Mouse (Mus musculus): ENCODE measurements at regions not wholly inside any gene's neighbourhood (a gene's known extent, or its start where the extent isn't known, plus 50 kb on each side); places are given as distances from the start of the nearest gene placed in this dataset.

- no peak overlapping the region for H3K27ac ChIP-seq (replicated peaks)
- peaks cover 14% of the 10 kb centered on the region for H3K4me1 ChIP-seq
- H3K36me3 ChIP-seq (replicated peaks): no peaks in the 10 kb centered on the region
- no peaks in the 10 kb centered on the region for H3K27me3 ChIP-seq (replicated peaks; ENCODE audit: low read depth, poor library complexity, severe bottlenecking)
- 67% methylated on average over 6 of the region's 6 CpGs for WGBS
- H3K9me3 ChIP-seq: no peaks in the 10 kb centered on the region
- DNase-seq (ENCODE audit: low spot score): no peak
- no peak overlapping the region for H3K4me3 ChIP-seq
These were observed 311.8 kb downstream of the Olfr1505 start for GRCm38 (mm10) chr19:14225061-14225696.

- DNase-seq (ENCODE audit: low spot score): peak; percentile 11
- Histone ChIP-seq H3K4me3 (no peak overlapping the region), H3K9me3 (no peaks in the 10 kb centered on the region), H3K27me3 (replicated peaks; ENCODE audit: low read depth, poor library complexity, severe bottlenecking) (no peaks in the 10 kb centered on the region), H3K4me1 (peaks cover 13% of the 10 kb centered on the region), H3K36me3 (replicated peaks) (no peaks in the 10 kb centered on the region), H3K27ac (replicated peaks) (no peak overlapping the region)
- whole genome bisulfite sequencing: 50% methylated on average over 4 of the region's 4 CpGs
These were observed 312.5 kb downstream of the Olfr1505 start for GRCm38 (mm10) chr19:14225787-14226186.

DNA sequence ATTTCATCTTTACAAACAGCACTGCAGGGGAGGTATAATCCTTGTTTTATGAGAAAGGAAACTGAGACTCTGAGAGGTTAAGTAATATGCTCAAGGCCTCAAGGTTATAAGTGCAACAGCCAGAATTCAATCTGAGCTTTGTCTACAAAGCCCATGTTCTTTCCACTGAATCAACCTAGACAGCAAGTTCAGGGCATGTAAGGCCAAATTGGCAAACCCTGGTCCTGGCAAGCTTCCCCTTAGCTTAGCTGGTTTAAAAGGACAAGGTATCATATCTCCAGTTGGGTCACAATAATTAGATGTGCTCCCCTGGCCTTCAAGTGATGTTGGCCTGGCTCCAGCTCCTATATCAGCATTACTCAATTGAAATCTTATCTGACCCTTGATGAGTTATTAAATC is 313.2 kb downstream of the Olfr1505 start:
- Histone ChIP-seq H3K4me3 (no peak overlapping the region), H3K27me3 (replicated peaks; ENCODE audit: low read depth, poor library complexity, severe bottlenecking) (no peaks in the 10 kb centered on the region), H3K9me3 (no peaks in the 10 kb centered on the region), H3K36me3 (replicated peaks) (no peaks in the 10 kb centered on the region), H3K27ac (replicated peaks) (no peak overlapping the region), H3K4me1 (peaks cover 11% of the 10 kb centered on the region; the same call in 1 of the 2 replicates)
- peak; percentile 9 for DNase-seq (ENCODE audit: low spot score)

GRCm38 (mm10) chr19:14243565-14243964 is 330.2 kb downstream of the Olfr1505 start:
- Histone ChIP-seq H3K27me3 (replicated peaks; ENCODE audit: low read depth, poor library complexity, severe bottlenecking) (peaks cover 28% of the 10 kb centered on the region), H3K27ac (replicated peaks) (no peak overlapping the region), H3K9me3 (no peaks in the 10 kb centered on the region), H3K4me3 (no peak overlapping the region), H3K36me3 (replicated peaks) (no peaks in the 10 kb centered on the region), H3K4me1 (peaks cover 34% of the 10 kb centered on the region)
- WGBS: 62% methylated on average over 5 of the region's 5 CpGs
- no peak for DNase-seq (ENCODE audit: low spot score)

- H3K4me1 ChIP-seq: peaks cover 13% of the 10 kb centered on the region
- WGBS: 71% methylated on average over 6 of the region's 6 CpGs
- peaks cover 22% of the 10 kb centered on the region for H3K27me3 ChIP-seq (replicated peaks; ENCODE audit: low read depth, poor library complexity, severe bottlenecking)
- H3K4me3 ChIP-seq: no peak overlapping the region
- no peak overlapping the region for H3K27ac ChIP-seq (replicated peaks)
- no peaks in the 10 kb centered on the region for H3K9me3 ChIP-seq
- no peaks in the 10 kb centered on the region for H3K36me3 ChIP-seq (replicated peaks)
- DNase-seq (ENCODE audit: low spot score): no peak
These were observed 333.8 kb downstream of the Olfr1505 start for GRCm38 (mm10) chr19:14246973-14247614.

DNA sequence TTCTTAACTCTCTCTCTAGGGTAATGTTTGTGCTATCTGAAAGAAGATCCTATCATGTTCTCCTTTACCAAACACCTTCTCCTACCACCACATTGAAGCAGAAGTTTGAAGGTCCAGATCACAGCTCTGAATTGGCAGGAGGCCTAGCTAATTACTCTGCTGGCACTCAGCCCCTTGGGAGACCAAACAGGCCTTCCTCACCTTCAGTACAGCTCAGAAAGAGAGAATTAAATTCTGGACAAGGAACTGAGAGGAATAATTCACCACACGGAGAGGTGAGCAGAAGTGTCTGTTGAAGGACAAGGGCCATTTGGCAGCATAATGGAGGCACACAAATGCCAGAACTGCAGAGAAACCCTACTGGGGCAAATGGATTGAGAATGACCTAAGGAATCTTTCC is 334.6 kb downstream of the Olfr1505 start:
- no peak for DNase-seq (ENCODE audit: low spot score)
- 69% methylated on average over 1 of the region's 1 CpGs for WGBS
- H3K36me3 ChIP-seq (replicated peaks): no peaks in the 10 kb centered on the region
- no peak overlapping the region for H3K27ac ChIP-seq (replicated peaks)
- H3K27me3 ChIP-seq (replicated peaks; ENCODE audit: low read depth, poor library complexity, severe bottlenecking): peaks cover 22% of the 10 kb centered on the region
- no peaks in the 10 kb centered on the region for H3K9me3 ChIP-seq
- peaks cover 5% of the 10 kb centered on the region; the same call in 1 of the 2 replicates for H3K4me1 ChIP-seq
- no peak overlapping the region for H3K4me3 ChIP-seq

DNA sequence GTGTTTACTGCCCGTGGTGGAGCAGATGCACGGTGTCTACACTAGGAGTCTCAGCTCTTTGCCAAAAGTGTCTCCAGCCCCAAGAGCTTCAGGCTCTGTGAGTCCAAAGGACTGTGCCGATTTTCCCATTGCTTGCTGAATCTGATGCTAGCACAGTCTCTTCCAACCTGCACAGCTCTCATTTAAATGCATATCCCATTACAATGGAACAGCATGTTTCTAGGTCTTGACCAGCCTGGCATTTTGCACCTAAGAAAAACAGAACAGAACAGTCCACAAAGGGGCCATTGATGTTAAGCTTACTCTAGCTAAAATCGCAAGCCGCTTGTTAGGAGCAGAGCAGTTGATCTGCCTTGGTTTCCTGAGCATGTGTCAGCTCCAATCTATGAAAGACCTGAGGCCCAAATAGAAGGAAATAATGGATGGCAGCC is 339.2 kb downstream of the Tle4 start:
- WGBS: 16% methylated on average over 5 of the region's 5 CpGs
- no peak overlapping the region for H3K4me3 ChIP-seq
- H3K36me3 ChIP-seq (replicated peaks): no peaks in the 10 kb centered on the region
- H3K27me3 ChIP-seq (replicated peaks; ENCODE audit: low read depth, poor library complexity, severe bottlenecking): no peaks in the 10 kb centered on the region
- no peaks in the 10 kb centered on the region for H3K9me3 ChIP-seq
- no peak overlapping the region for H3K27ac ChIP-seq (replicated peaks)
- H3K4me1 ChIP-seq: peaks cover 14% of the 10 kb centered on the region
- DNase-seq (ENCODE audit: low spot score): no peak

DNA sequence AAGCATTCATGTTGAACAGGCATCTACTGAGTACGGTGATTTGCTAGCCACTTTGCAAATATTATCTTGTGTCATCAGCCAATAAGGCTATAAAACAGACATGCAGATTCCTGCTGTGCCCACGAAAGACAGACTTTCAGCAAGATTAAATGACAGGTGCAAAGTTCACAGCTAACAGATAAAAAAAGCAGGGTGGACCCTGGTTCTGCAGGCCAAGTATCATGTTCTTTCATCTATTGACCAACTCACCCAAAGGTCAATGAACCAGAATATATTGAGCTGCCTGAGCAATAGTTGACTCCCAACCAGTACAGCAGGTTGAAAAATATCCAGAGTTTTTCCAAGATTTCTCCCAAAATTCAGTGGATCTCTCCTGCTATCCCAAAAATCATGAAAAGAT is 338.6 kb downstream of the Tle4 start:
- Histone ChIP-seq H3K9me3 (no peaks in the 10 kb centered on the region), H3K27me3 (replicated peaks; ENCODE audit: low read depth, poor library complexity, severe bottlenecking) (no peaks in the 10 kb centered on the region), H3K4me3 (no peak overlapping the region), H3K36me3 (replicated peaks) (no peaks in the 10 kb centered on the region), H3K27ac (replicated peaks) (no peak overlapping the region), H3K4me1 (peaks cover 14% of the 10 kb centered on the region)
- DNase-seq (ENCODE audit: low spot score): no peak
- 26% methylated on average over 2 of the region's 2 CpGs for WGBS

DNA sequence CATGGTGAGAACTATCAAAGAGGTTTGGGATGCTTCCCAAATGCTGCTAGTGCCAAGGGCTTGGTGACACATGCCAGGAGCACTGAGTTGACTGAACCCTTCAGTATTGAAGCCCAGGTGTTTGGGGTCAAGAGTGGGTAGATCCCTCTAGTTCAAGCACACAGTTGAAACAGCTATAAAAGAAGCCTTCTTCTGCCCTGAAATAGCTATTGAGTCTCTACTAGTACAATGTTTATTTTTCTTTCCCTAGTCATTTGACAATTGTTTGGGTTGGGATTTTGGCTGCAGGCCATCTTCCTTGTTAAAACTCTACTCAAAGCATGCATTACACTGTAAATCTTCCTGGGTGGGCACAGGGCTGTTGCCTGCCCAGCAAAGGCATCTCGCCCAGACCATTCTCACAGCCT is 308.5 kb downstream of the Tle4 start:
- no peaks in the 10 kb centered on the region for H3K36me3 ChIP-seq (replicated peaks)
- 66% methylated on average over 1 of the region's 1 CpGs for WGBS
- DNase-seq (ENCODE audit: low spot score): no peak
- no peaks in the 10 kb centered on the region; the same call in 1 of the 2 replicates for H3K9me3 ChIP-seq
- no peaks in the 10 kb centered on the region for H3K27me3 ChIP-seq (replicated peaks; ENCODE audit: low read depth, poor library complexity, severe bottlenecking)
- H3K27ac ChIP-seq (replicated peaks): no peak overlapping the region
- H3K4me3 ChIP-seq: no peak overlapping the region
- H3K4me1 ChIP-seq: no peaks in the 10 kb centered on the region

- no peaks in the 10 kb centered on the region for H3K27me3 ChIP-seq (replicated peaks; ENCODE audit: low read depth, poor library complexity, severe bottlenecking)
- H3K36me3 ChIP-seq (replicated peaks): no peaks in the 10 kb centered on the region
- no peak overlapping the region for H3K4me3 ChIP-seq
- DNase-seq (ENCODE audit: low spot score): no peak
- no peaks in the 10 kb centered on the region for H3K4me1 ChIP-seq
- 89% methylated on average over 6 of the region's 6 CpGs for WGBS
- H3K27ac ChIP-seq (replicated peaks): no peak overlapping the region
- H3K9me3 ChIP-seq: no peaks in the 10 kb centered on the region; the same call in 1 of the 2 replicates
These were observed 306.9 kb downstream of the Tle4 start for GRCm38 (mm10) chr19:14290911-14291310.

DNA sequence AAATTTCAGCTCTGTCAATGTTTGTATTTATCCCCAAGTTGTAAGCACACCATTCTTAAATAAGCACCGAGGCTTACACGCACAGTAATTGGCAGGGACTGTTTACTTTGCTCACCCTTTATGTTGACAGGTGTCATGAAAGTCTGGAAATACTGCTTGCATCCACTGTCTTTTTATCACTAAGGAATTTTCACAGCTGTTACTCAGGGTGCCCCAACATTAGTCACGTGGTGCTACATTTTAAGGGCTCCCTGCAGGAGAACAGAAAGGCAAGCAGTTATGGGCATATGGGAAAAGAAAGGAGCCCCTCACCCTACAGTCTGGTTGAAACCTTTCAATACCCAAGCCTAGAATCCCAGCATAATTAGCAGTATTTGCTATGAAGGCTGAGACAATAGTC is 304.7 kb downstream of the Tle4 start:
- no peak overlapping the region for H3K4me3 ChIP-seq
- H3K36me3 ChIP-seq (replicated peaks): no peaks in the 10 kb centered on the region
- no peaks in the 10 kb centered on the region for H3K27me3 ChIP-seq (replicated peaks; ENCODE audit: low read depth, poor library complexity, severe bottlenecking)
- WGBS: 79% methylated on average over 3 of the region's 3 CpGs
- H3K9me3 ChIP-seq: no peaks in the 10 kb centered on the region
- no peaks in the 10 kb centered on the region for H3K4me1 ChIP-seq
- H3K27ac ChIP-seq (replicated peaks): no peak overlapping the region
- no peak for DNase-seq (ENCODE audit: low spot score)

DNA sequence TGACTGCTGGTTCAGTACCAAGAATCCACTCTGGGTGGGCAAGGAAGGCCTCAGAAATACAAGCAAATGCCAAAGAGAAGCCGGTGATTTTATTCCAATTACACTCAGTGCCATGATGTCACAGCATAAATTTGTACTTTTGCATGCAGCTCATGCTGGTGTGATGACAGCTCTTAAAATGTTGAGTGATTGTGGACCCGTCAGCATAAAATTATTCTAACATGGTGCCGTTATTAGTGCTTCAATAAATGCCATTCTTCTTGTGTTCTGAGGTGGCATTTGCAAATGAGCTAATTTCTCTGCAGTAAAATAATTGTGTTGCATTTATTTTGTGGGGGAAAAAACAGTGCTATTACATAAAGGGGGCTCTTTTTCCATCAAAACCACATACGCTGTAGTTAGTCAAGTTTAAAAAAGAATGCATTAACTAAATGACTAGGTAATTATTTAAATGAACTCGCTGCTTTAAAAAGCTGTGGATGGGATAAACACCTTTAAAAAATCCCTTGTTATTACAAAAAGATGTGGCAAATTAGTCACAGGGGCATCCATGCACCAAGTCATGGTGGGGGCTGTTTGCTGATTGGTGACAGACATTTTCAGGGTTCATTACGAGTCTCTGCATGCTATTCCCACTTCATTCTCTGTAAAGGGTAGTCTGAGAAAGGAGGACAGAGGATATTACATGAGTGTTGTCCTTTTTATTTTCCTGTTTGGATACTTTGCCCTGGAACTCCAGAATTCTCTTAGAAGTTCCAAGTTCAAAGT is 296.5 kb downstream of the Tle4 start:
- Histone ChIP-seq H3K4me1 (no peaks in the 10 kb centered on the region), H3K9me3 (no peaks in the 10 kb centered on the region), H3K27me3 (replicated peaks; ENCODE audit: low read depth, poor library complexity, severe bottlenecking) (no peaks in the 10 kb centered on the region), H3K36me3 (replicated peaks) (no peaks in the 10 kb centered on the region), H3K4me3 (no peak overlapping the region), H3K27ac (replicated peaks) (no peak overlapping the region)
- no peak for DNase-seq (ENCODE audit: low spot score)
- 81% methylated on average over 6 of the region's 6 CpGs for WGBS

DNA sequence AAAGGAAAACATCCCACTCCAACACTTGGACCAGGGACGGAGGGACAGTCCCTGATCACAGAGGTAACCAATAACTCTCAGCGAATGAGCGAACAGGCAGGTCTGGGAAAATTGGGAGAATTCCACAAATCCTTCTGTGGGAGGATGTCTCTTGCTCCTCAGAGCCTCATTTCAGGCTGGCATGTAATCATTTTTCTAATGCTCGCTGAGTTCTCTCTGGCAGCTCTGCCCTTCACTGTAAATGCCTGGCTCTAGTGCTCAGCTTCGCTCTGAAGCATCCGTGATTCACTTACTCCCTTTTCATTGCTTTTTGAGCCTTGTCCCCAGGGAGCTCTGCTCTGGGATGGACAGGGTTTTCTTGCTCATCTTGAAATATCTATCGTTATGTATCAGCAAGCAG is 283.6 kb downstream of the Tle4 start:
- no peaks in the 10 kb centered on the region for H3K36me3 ChIP-seq (replicated peaks)
- no peaks in the 10 kb centered on the region for H3K4me1 ChIP-seq
- no peaks in the 10 kb centered on the region for H3K9me3 ChIP-seq
- no peak for DNase-seq (ENCODE audit: low spot score)
- H3K27ac ChIP-seq (replicated peaks): no peak overlapping the region
- no peaks in the 10 kb centered on the region for H3K27me3 ChIP-seq (replicated peaks; ENCODE audit: low read depth, poor library complexity, severe bottlenecking)
- H3K4me3 ChIP-seq: no peak overlapping the region
- WGBS: 74% methylated on average over 7 of the region's 7 CpGs
